Mouse (Mus musculus) heart, adult 2 months (tissue): ENCODE results near the gene Tmem41b. TPM values are rescaled to one million over a fixed set of nuclear protein-coding genes. Genes with fewer than 3 reads are reported as not detected.

Source experiments
- DNase-seq, 2 experiments: peaks; one replicate each; pipeline ENCODE4 v3.0.0; 2021
- H3K27ac ChIP-seq: fragments of 200-600 bp; 2 replicates; pipeline ENCODE4 v1.8.1; 2022
- H3K27me3 ChIP-seq: fragments of 200-500 bp; 2 replicates; pipeline ENCODE4 v1.6.1; 2012; ENCODE audit warnings: mild to moderate bottlenecking, low read length, inconsistent platforms, mixed read lengths; ENCODE audit not compliant: control insufficient read depth, insufficient read depth
- H3K36me3 ChIP-seq: fragments of 200-500 bp; 2 replicates; pipeline ENCODE4 v1.6.1; 2012; ENCODE audit warnings: low read length, inconsistent platforms; ENCODE audit not compliant: control insufficient read depth, insufficient read depth
- H3K4me1 ChIP-seq: fragments of 200-500 bp; 2 replicates; pipeline ENCODE4 v1.6.1; 2011; ENCODE audit warnings: low read length; ENCODE audit not compliant: control insufficient read depth, insufficient read depth
- H3K4me3 ChIP-seq: fragments of 200-600 bp; 2 replicates; pipeline ENCODE4 v1.8.1; 2022
- H3K79me2 ChIP-seq: fragments of 200-500 bp; replicated peaks from 2 replicates; pipeline ENCODE4 v1.6.1; 2012; ENCODE audit warnings: mild to moderate bottlenecking, inconsistent platforms, low read length, moderate library complexity, mixed read lengths; ENCODE audit not compliant: control insufficient read depth, insufficient read depth
- H3K9ac ChIP-seq: fragments of 200-500 bp; 2 replicates; pipeline ENCODE4 v1.6.1; 2012; ENCODE audit warnings: low read depth, mild to moderate bottlenecking, control low read depth, inconsistent platforms, low read length, mixed read lengths
- CTCF ChIP-seq: fragments of 200-600 bp; IDR thresholded peaks from 2 replicates; pipeline ENCODE4 v1.8.1; 2022; ENCODE audit warnings: antibody characterized with exemption, mild to moderate bottlenecking, moderate library complexity
- EP300 ChIP-seq: fragments of 200-500 bp; IDR thresholded peaks from 2 replicates; pipeline ENCODE4 v1.6.1; 2011; ENCODE audit warnings: low read depth, low read length, control low read depth; ENCODE audit not compliant: insufficient read depth
- POLR2A ChIP-seq: fragments of 200-500 bp; IDR thresholded peaks from 2 replicates; pipeline ENCODE4 v1.6.1; 2011; ENCODE audit warnings: mild to moderate bottlenecking, low read depth, low read length, control low read depth; ENCODE audit not compliant: insufficient read depth
- WGBS: fragments of 180-500 bp; shearing (Covaris S2); methylation state at CpG from one replicate; pipeline ENCODE4 v1.1.7; 2018; 5-methylcytosine and 5-hydroxymethylcytosine counted together
- intact Hi-C: fragments of 180-260 bp; cut with DNase I; formaldehyde crosslinking; loops from one replicate; pipeline ENCODE4 v1.15.1; 2025
- polyA plus RNA-seq: library from polyadenylated mRNA; depleted of rRNA; stranded (reverse); fragments of >200 nt; gene quantifications from 2 replicates; pipeline ENCODE4 v1.2.3, GENCODE M21; 2012
- total RNA-seq, 2 experiments: library from RNA; stranded (reverse); gene quantifications; 2 replicates each; pipeline ENCODE4 v1.2.3; 2021

The Tmem41b gene
- total and polyA plus RNA-seq, 3 experiments = 22.2 to 55.6 (median 51.1) TPM

DNA sequence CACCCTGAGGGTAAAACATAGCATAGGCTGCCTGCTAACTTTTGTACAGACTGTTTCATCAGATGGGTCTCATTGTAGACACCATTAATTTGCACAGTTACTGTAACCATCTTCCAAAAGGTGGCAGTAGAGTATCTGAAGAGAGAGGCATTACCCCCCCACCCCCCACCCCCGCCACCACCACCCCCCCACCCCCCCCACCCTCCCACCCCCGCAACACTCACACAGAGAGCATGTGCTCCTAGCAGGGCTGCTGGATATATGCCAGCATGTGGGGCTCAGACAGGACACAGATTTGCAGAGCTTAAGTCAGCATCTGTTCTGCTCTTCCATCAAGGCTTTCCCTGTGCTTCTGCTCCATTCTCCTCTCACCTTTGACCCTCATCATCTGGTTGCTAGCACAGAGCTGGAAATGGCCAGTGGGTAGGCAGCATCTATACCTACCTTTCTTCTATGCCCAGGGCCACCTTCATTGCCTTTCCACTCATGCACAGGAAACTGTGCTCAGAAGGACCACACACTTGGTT lies 17.7 kb downstream of the Tmem41b start:
- DNase-seq = no peak
- intact Hi-C loops = loop anchor here (2.0 to 5.0 kb wide), 2 partner anchors 14 to 113 kb away; no protein-coding TSS in a partner anchor

GRCm38 (mm10) chr7:109967805-109968579 lies 18.7 kb downstream of the Tmem41b start:
- Histone ChIP-seq H3K27ac (peak overlapping the region; percentile 68), H3K79me2 (no peaks in the 10 kb centered on the region), H3K4me3 (no peak overlapping the region), H3K36me3 (peaks cover 2% of the 10 kb centered on the region; the same call in 1 of the 2 replicates), H3K27me3 (no peaks in the 10 kb centered on the region), H3K9ac (peak overlapping the region; percentile 51; the same call in 1 of the 2 replicates), H3K4me1 (peaks cover 5% of the 10 kb centered on the region)
- peak; percentile 40 to 56 for DNase-seq
- TF ChIP-seq EP300 (no peak), CTCF (no peak), POLR2A (no peak)
- whole genome bisulfite sequencing = 38% methylated on average over 11 of the region's 11 CpGs
- intact Hi-C loops = loop anchor here (2.0 to 5.0 kb wide), 2 partner anchors 15 to 114 kb away; no protein-coding TSS in a partner anchor

More for the DNA sequence above, 17.7 kb downstream of the Tmem41b start:
- Histone ChIP-seq H3K27me3 (no peaks in the 10 kb centered on the region), H3K9ac (no peak overlapping the region), H3K4me1 (peaks cover 5% of the 10 kb centered on the region), H3K27ac (peak overlapping the region; percentile 68; the same call in 1 of the 2 replicates), H3K79me2 (no peaks in the 10 kb centered on the region), H3K4me3 (no peak overlapping the region), H3K36me3 (peaks cover 2% of the 10 kb centered on the region; the same call in 1 of the 2 replicates)
- 0% methylated on average over 2 of the region's 2 CpGs for WGBS
- TF ChIP-seq CTCF = peak; percentile 48
- TF ChIP-seq POLR2A = no peak
- TF ChIP-seq EP300 = no peak

DNA sequence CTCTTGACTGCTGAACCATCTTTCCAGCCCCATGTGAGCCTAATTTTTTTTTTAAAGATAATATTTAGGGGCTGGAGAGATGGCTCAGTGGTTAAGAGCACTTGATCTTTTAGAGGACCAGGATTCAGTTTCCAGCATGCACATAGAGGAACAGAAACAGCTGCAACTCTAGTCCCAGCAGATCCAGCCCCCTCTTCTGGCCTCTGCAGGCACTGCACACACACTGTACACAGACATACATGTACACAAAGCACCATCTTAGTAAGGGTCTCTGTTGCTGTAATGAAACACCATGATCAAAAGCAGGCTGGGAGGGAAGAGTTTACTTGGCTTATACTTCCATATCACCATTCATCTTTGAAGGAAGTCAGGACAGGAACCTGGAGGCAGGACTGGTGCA lies 21.1 kb downstream of the Tmem41b start:
- Histone ChIP-seq H3K27me3 (no peaks in the 10 kb centered on the region), H3K9ac (no peak overlapping the region), H3K4me3 (no peak overlapping the region), H3K4me1 (peaks cover 5% of the 10 kb centered on the region), H3K79me2 (no peaks in the 10 kb centered on the region), H3K27ac (no peak overlapping the region), H3K36me3 (peaks cover 2% of the 10 kb centered on the region; the same call in 1 of the 2 replicates)
- TF ChIP-seq CTCF = peak; percentile 35
- no peak for TF ChIP-seq POLR2A
- TF ChIP-seq EP300 = no peak
- intact Hi-C loops = loop anchor here (5.0 kb wide), 1 partner anchor 117 kb away; no protein-coding TSS in a partner anchor
- DNase-seq = no peak

DNA sequence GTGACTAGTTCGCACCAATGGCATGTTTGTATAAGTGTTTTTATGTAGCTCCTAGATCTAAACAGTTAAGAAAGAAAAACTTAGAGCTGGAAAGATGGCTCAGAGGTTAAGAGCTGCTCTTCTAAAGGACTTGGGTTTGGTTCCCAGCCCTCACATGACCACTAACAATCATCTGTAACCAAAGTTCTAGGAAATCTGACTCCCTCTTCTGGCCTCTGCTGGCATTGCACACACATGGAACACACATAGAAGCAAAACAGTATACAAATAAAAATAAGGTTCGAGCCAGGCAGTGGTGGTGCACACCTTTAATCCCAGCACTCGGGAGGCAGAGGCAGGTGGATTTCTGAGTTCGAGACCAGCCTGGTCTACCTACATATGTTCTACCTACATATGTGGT lies 23.0 kb downstream of the Tmem41b start:
- Histone ChIP-seq H3K9ac (no peak overlapping the region), H3K79me2 (no peaks in the 10 kb centered on the region), H3K27me3 (no peaks in the 10 kb centered on the region), H3K36me3 (peaks cover 2% of the 10 kb centered on the region; the same call in 1 of the 2 replicates), H3K4me1 (peaks cover 5% of the 10 kb centered on the region), H3K27ac (no peak overlapping the region), H3K4me3 (no peak overlapping the region)
- intact Hi-C loops = no loop called here
- TF ChIP-seq CTCF (peak; percentile 39), POLR2A (no peak), EP300 (no peak)
- 98% methylated on average over 4 of the region's 4 CpGs for WGBS
- no peak for DNase-seq

DNA sequence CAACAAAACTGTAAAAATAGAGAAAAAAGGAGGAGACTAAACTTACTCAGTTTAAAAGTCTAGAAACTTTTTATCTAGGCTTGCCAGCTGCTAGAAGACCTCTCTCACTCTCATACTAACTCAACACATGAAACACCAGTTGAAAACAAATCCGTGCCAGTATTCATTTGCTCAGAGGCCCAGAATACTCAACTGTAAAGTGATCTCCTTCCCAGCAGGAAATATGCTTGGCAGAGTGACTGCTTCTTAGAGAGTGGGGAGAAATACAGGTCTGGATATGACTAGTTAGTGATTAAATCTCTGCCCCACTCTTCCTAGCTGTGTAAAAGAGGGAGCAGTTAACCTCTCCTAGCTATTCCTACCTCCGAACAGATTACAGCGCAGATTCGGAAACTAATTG lies 24.1 kb downstream of the Tmem41b start:
- H3K4me1 ChIP-seq = peaks cover 7% of the 10 kb centered on the region
- H3K36me3 ChIP-seq = peaks cover 5% of the 10 kb centered on the region; the same call in 1 of the 2 replicates
- intact Hi-C loops = no loop called here
- no peaks in the 10 kb centered on the region for H3K79me2 ChIP-seq
- H3K4me3 ChIP-seq = no peak overlapping the region
- TF ChIP-seq EP300 (no peak), POLR2A (no peak), CTCF (no peak)
- peak overlapping the region; percentile 4; the same call in 1 of the 2 replicates for H3K27ac ChIP-seq
- no peak for DNase-seq
- H3K9ac ChIP-seq = no peak overlapping the region
- H3K27me3 ChIP-seq = no peaks in the 10 kb centered on the region
- 68% methylated on average over 4 of the region's 4 CpGs for WGBS

DNA sequence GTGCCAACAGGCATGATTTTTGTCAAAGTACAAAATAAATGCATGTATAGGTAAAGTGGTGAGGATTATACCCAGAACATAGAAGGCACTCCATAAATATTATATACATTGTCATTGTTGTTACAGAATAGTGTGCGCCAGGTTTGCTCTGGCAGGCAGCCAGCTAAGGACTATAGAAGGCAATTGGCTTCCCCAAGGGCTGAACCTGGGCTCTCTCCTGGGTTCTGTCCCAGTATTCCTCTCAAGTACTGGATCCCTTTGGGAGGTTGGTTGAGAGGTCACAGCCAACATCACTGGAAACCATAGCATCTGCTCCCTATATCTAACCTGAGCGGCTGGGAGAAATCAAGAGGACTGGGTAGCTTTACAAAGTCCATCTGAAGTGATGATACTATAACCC lies 25.2 kb downstream of the Tmem41b start:
- Histone ChIP-seq H3K4me3 (no peak overlapping the region), H3K9ac (no peak overlapping the region), H3K4me1 (peaks cover 9% of the 10 kb centered on the region), H3K27me3 (no peaks in the 10 kb centered on the region), H3K36me3 (peaks cover 13% of the 10 kb centered on the region), H3K79me2 (no peaks in the 10 kb centered on the region), H3K27ac (no peak overlapping the region)
- no peak for DNase-seq
- WGBS = 54% methylated on average over 2 of the region's 2 CpGs
- TF ChIP-seq EP300 (no peak), CTCF (no peak), POLR2A (no peak)
- intact Hi-C loops = no loop called here
